Mouse (Mus musculus) spleen, adult 2 months (tissue): Measurements from ENCODE around the gene 6430628N08Rik. TPM values are rescaled to one million over a fixed set of nuclear protein-coding genes. Genes with fewer than 3 reads are reported as not detected.

ENCODE experiments used
- DNase-seq, 2 experiments: peaks; one replicate each; pipeline versions ENCODE4 v3.0.0 to v3.0.0-alpha.2; 2012 to 2021; ENCODE audit warnings: low spot score in 2 of 2, low read depth in 1 of 2
- H3K27ac ChIP-seq: fragments of 200-500 bp; 2 replicates; pipeline ENCODE4 v1.5.1; 2012; ENCODE audit warnings: low read length, inconsistent platforms; ENCODE audit not compliant: insufficient read depth
- H3K27me3 ChIP-seq: fragments of 200-500 bp; 2 replicates; pipeline ENCODE4 v1.6.1; 2012; ENCODE audit warnings: mild to moderate bottlenecking, moderate library complexity, low read length, inconsistent platforms; ENCODE audit not compliant: control insufficient read depth, insufficient read depth
- H3K36me3 ChIP-seq: fragments of 200-500 bp; 2 replicates; pipeline ENCODE4 v1.6.1; 2012; ENCODE audit warnings: mild to moderate bottlenecking, low read length, inconsistent platforms; ENCODE audit not compliant: control insufficient read depth, insufficient read depth
- H3K4me1 ChIP-seq: fragments of 200-500 bp; 2 replicates; pipeline ENCODE4 v1.6.1; 2011; ENCODE audit warnings: inconsistent platforms; ENCODE audit not compliant: control insufficient read depth, insufficient read depth, insufficient read length
- H3K4me3 ChIP-seq: fragments of 200-500 bp; 2 replicates; pipeline ENCODE4 v1.5.1; 2011; ENCODE audit warnings: mild to moderate bottlenecking, inconsistent platforms; ENCODE audit not compliant: insufficient read depth, insufficient read length; ENCODE audit errors: extremely low read depth
- CTCF ChIP-seq: fragments of 200-500 bp; IDR thresholded peaks from 2 replicates; pipeline ENCODE4 v1.5.1; 2011; ENCODE audit warnings: mild to moderate bottlenecking, inconsistent platforms; ENCODE audit not compliant: insufficient read depth, insufficient read length, insufficient replicate concordance; ENCODE audit errors: extremely low read depth
- POLR2A ChIP-seq: fragments of 200-500 bp; IDR thresholded peaks from 2 replicates; pipeline ENCODE4 v1.6.1; 2011; ENCODE audit warnings: low read depth, low read length, inconsistent platforms
- WGBS: fragments of 180-500 bp; shearing (Covaris S2); methylation state at CpG from one replicate; pipeline ENCODE4 v1.1.7; 2018; 5-methylcytosine and 5-hydroxymethylcytosine counted together
- polyA plus RNA-seq: library from polyadenylated mRNA; depleted of rRNA; stranded (reverse); fragments of >200 nt; gene quantifications from 2 replicates; pipeline ENCODE4 v1.2.3, GENCODE M21; 2012

6430628N08Rik gene
- polyA plus RNA-seq, 1 experiment = not detected

GRCm38 (mm10) chr4:115937061-115937976 is 46.9 kb downstream of the 6430628N08Rik start:
- 7% methylated on average over 19 of the region's 19 CpGs for WGBS
- TF ChIP-seq CTCF (no peak), POLR2A (no peak)
- Histone ChIP-seq H3K4me3 (no peak overlapping the region), H3K27ac (no peak overlapping the region), H3K36me3 (no peaks in the 10 kb centered on the region), H3K4me1 (peaks cover 2% of the 10 kb centered on the region; the same call in 1 of the 2 replicates), H3K27me3 (peaks cover 38% of the 10 kb centered on the region)
- no peak for DNase-seq

DNA sequence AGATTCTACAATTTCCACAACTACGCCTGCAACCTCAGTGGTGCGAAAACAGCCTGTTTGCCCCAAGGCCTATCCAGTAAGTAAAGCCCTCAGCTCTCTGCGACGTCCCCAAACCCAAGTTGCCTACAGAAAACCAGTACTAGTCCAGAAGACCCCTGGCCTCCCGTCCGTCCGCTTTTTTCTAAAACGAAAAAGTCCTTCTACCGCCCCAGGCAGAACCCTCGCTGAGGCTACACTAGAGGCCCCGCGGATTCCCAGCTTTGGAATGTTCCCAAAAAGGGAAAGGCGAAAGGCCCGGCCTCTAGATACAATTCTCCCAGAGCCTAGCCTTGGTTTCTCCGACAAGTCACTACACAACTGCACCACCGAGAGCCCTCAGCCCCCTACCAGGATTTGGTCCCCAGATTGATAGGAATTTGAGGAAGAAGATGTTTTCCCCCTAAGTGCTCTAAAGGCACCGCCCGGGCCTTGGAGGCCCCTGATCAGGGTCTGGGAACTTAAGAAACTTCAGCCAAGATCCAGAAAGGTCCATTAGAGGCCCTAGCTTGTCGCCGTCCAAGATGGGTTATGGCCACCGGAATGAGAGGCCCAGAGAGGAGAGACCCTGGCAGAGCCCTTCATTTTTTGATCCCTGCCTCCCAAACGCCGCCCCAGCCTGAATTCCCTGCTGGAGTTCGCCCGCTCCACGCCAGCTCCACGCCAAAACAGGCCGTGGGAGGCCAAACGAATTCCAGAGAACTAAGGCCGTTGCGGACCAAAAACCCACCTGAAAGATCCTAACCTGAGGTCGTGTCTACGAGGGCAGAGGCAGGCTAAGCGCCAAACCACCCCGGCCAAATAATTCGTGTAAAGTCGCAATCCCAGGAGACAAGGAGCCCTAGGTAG is 48.1 kb downstream of the 6430628N08Rik start:
- DNase-seq = no peak

DNA sequence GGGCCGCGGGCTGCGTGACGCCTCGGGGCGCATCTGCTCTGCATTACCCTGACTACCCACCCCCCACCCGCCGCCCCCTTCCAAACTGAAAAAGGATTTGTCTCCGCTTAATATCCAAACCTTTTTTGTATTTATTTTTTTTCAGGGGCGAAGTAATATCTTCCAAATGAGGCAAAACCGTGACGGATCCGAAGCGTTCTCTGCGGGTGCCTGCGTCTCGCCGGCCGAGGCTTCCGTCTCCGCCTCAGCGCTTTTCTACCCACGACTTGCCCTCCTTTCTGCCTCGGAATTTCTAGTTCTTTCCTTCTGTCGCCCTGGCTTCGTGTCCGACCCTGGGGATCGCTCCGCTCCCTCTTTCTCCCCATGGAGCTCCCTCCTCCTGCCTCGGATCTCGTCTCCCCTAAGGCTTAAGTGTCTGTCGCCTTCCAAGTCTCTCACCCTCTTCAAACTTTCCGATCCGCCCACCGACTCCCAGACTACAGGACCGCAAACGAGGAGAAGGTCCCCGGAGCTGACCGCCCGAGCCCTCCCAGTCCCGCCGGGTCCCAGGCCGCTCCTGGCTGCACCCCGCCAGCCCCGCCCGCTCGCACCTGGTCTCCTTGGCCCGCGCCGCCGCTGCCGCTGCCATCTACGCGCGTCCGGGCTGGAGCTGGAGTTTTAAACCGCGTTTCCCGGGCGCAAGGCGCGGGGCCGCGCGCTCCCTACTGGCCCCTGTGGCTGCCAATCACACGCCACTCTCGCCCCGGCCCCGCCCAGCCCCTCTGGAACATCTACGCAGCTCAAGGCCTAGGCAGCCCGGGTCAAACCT is 49.0 kb downstream of the 6430628N08Rik start, which contains the start of gene Dmbx1:
TSS of gene Dmbx1 (minus strand) at position 632 of the 808 bp plus-strand sequence.
- Histone ChIP-seq H3K36me3 (no peaks in the 10 kb centered on the region), H3K27ac (no peak within 1 kb of the TSS), H3K4me1 (peaks cover 2% of the 10 kb centered on the region; the same call in 1 of the 2 replicates), H3K4me3 (no peak within 1 kb of the TSS), H3K27me3 (peaks cover 45% of the 10 kb centered on the region)
- no peak for TF ChIP-seq POLR2A
- TF ChIP-seq CTCF = no peak
- no peak for DNase-seq
- WGBS = 2% methylated on average over 71 of the region's 71 CpGs

More for the DNA sequence above, 48.1 kb downstream of the 6430628N08Rik start:
- no peak overlapping the region for H3K27ac ChIP-seq
- 13% methylated on average over 37 of the region's 37 CpGs for WGBS
- H3K36me3 ChIP-seq = no peaks in the 10 kb centered on the region
- H3K4me3 ChIP-seq = no peak overlapping the region
- no peak for TF ChIP-seq POLR2A
- no peak for TF ChIP-seq CTCF
- H3K27me3 ChIP-seq = peaks cover 40% of the 10 kb centered on the region
- H3K4me1 ChIP-seq = peaks cover 2% of the 10 kb centered on the region; the same call in 1 of the 2 replicates

- no peak for DNase-seq
- TF ChIP-seq POLR2A = no peak
- no peak for TF ChIP-seq CTCF
- H3K4me1 ChIP-seq = peaks cover 2% of the 10 kb centered on the region; the same call in 1 of the 2 replicates
- no peaks in the 10 kb centered on the region for H3K36me3 ChIP-seq
- H3K4me3 ChIP-seq = no peak overlapping the region
- peaks cover 44% of the 10 kb centered on the region for H3K27me3 ChIP-seq
- no peak overlapping the region for H3K27ac ChIP-seq
- WGBS = 28% methylated on average over 3 of the region's 3 CpGs
Measured at GRCm38 (mm10) chr4:115940681-115941080, 50.2 kb downstream of the 6430628N08Rik start.

DNA sequence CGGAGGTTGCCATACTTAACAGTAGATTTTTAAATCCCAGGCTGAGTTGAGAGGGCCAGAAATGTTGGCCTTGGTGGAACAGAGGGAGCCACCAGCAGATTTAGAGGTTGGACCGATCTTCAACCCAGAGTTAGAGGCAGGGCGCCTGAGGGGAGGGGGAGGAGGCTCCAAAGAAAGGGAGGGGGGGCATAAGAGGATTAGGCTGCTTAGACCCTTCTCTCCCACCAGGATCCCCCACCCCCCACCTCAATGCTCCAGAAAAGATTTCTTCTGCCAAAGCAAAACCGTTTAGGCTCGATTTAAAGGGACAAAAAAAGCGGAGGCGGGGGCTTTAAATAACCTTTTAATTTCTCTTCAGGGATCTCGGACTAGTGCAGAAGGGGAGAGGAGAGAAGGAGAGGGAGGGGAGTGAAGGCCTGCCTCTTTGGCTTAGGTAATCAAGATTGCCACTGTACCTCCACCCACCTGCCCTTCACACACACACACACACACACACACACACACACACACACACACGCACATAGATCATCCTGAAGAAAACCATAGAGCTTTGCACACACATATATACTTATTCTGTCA is 50.9 kb downstream of the 6430628N08Rik start:
- no peak for DNase-seq
- Histone ChIP-seq H3K27ac (no peak overlapping the region), H3K27me3 (peaks cover 43% of the 10 kb centered on the region), H3K4me3 (no peak overlapping the region), H3K36me3 (no peaks in the 10 kb centered on the region), H3K4me1 (0 out of 2 replicates have a peak, but pooled peaks cover 2% of the 10 kb centered on the region)
- no peak for TF ChIP-seq POLR2A
- TF ChIP-seq CTCF = no peak
- 25% methylated on average over 9 of the region's 9 CpGs for WGBS
